8 mouse cellular contexts compared by ENCODE assay signal in genomic region chr19:46490634-46491033, GRCm38 (mm10). TPM values are rescaled to one million over a fixed set of nuclear protein-coding genes. Genes with fewer than 3 reads are reported as not detected.
A peak's percentile ranks its signal among the peaks of the same experiment; 100 is the strongest.
DNase-seq lines count a peak whose midpoint lies in the region; ATAC-seq and TF ChIP-seq lines count a peak whose summit lies in the region.

No protein-coding gene starts in this region.

- 0 out of 2 replicates have a peak, but pooled peaks cover 12% of the 10 kb centered on the region for H3K36me3 ChIP-seq in hindbrain, postnatal 0 days (ENCODE audit: insufficient read depth, low read length)
- H3K36me3 ChIP-seq in hindbrain, embryonic 13.5 days, result peaks cover 21% of the 10 kb centered on the region
- H3K36me3 ChIP-seq in ES-Bruce4 (ENCODE audit: control insufficient read depth, insufficient read depth, low read length, poor library complexity, severe bottlenecking), result no peaks in the 10 kb centered on the region
- H3K36me3 ChIP-seq in limb, embryonic 10.5 days, result peaks cover 26% of the 10 kb centered on the region

- no peaks in the 10 kb centered on the region for H3K4me1 ChIP-seq in hindbrain, postnatal 0 days (ENCODE audit: insufficient read depth, low read length)
- H3K4me1 ChIP-seq in hindbrain, embryonic 13.5 days (replicated peaks), result peaks cover 5% of the 10 kb centered on the region
- H3K4me1 ChIP-seq in ES-Bruce4 (ENCODE audit: control insufficient read depth, insufficient read depth, low read length), result peaks cover 6% of the 10 kb centered on the region
- peaks cover 20% of the 10 kb centered on the region for H3K4me1 ChIP-seq in limb, embryonic 10.5 days

- H3K4me2 ChIP-seq in hindbrain, postnatal 0 days (ENCODE audit: low read depth, low read length), result no peak overlapping the region
- H3K4me2 ChIP-seq in hindbrain, embryonic 13.5 days, result no peak overlapping the region

- TF ChIP-seq EP300 in ES-Bruce4 (IDR thresholded peaks at IDR 0.05; ENCODE audit: insufficient read depth, low read depth, low read length), result peak; percentile 94

- no peak for TF ChIP-seq CTCF in hindbrain, postnatal 0 days (IDR thresholded peaks at IDR 0.05; ENCODE audit: low read depth)
- TF ChIP-seq CTCF in ES-Bruce4 (IDR thresholded peaks at IDR 0.05; ENCODE audit: low read depth, low read length), result no peak

- DNase-seq in hindbrain, postnatal 0 days (ENCODE audit: low spot score), result peak; percentile 36
- peak; percentile 42 for DNase-seq in embryo, embryonic 10 days (ENCODE audit: low spot score)
- peak; percentile 55 for DNase-seq in limb, embryonic 10.5 days (ENCODE audit: low spot score)
- DNase-seq in testis, postnatal 14 days (ENCODE audit: low spot score), result no peak
- DNase-seq in frontal cortex, postnatal 10 days (ENCODE audit: low spot score in 2 of 2), result no peak

- TF ChIP-seq POLR2A in ES-Bruce4 (IDR thresholded peaks at IDR 0.05; ENCODE audit: insufficient read depth, low read length), result no peak

- H3K4me3 ChIP-seq in hindbrain, postnatal 0 days (ENCODE audit: low read length), result no peak overlapping the region
- no peak overlapping the region for H3K4me3 ChIP-seq in hindbrain, embryonic 13.5 days
- no peak overlapping the region for H3K4me3 ChIP-seq in ES-Bruce4 (ENCODE audit: low read depth, low read length)
- H3K4me3 ChIP-seq in limb, embryonic 10.5 days, result no peak overlapping the region

- H3K9me3 ChIP-seq in hindbrain, postnatal 0 days (ENCODE audit: low read length), result no peaks in the 10 kb centered on the region
- no peaks in the 10 kb centered on the region for H3K9me3 ChIP-seq in hindbrain, embryonic 13.5 days
- H3K9me3 ChIP-seq in ES-Bruce4 (replicated peaks; ENCODE audit: control insufficient read depth, insufficient read depth, low read length, poor library complexity, severe bottlenecking), result no peaks in the 10 kb centered on the region
- no peaks in the 10 kb centered on the region for H3K9me3 ChIP-seq in limb, embryonic 10.5 days (replicated peaks)

- no peak overlapping the region for H3K9ac ChIP-seq in hindbrain, postnatal 0 days (replicated peaks; ENCODE audit: low read length)
- H3K9ac ChIP-seq in hindbrain, embryonic 13.5 days, result no peak overlapping the region
- no peak overlapping the region for H3K9ac ChIP-seq in ES-Bruce4 (ENCODE audit: low read depth, poor library complexity, severe bottlenecking)

- H3K27ac ChIP-seq in hindbrain, postnatal 0 days, result no peak overlapping the region
- H3K27ac ChIP-seq in hindbrain, embryonic 13.5 days, result no peak overlapping the region; the same call in 1 of the 2 replicates
- peak overlapping the region; percentile 68 for H3K27ac ChIP-seq in ES-Bruce4 (ENCODE audit: insufficient read depth, low read length)
- peak overlapping the region; percentile 61; the same call in 1 of the 2 replicates for H3K27ac ChIP-seq in limb, embryonic 10.5 days

- no peaks in the 10 kb centered on the region for H3K27me3 ChIP-seq in hindbrain, postnatal 0 days (ENCODE audit: insufficient read depth, low read length)
- H3K27me3 ChIP-seq in hindbrain, embryonic 13.5 days, result no peaks in the 10 kb centered on the region
- no peaks in the 10 kb centered on the region for H3K27me3 ChIP-seq in ES-Bruce4 (ENCODE audit: control insufficient read depth, insufficient read depth, low read length, poor library complexity, severe bottlenecking)
- H3K27me3 ChIP-seq in limb, embryonic 10.5 days (ENCODE audit: low read depth, poor library complexity, severe bottlenecking), result no peaks in the 10 kb centered on the region

- WGBS in hindbrain, postnatal 0 days, result 4% methylated on average over 2 of the region's 2 CpGs
- 0% methylated on average over 2 of the region's 2 CpGs for WGBS in hindbrain, embryonic 13.5 days
- WGBS in limb, embryonic 10.5 days, result 7% methylated on average over 2 of the region's 2 CpGs

- ATAC-seq in hindbrain, postnatal 0 days, result no peak
- ATAC-seq in hindbrain, embryonic 13.5 days (ENCODE audit: low FRiP score), result no peak
- ATAC-seq in erythroid progenitor cell, adult 5-6 weeks (replicated peaks; ENCODE audit: low FRiP score, poor library complexity, severe bottlenecking), result no peak

RNA-seq across cellular contexts. Expression of gene Trim8, which starts 10.9 kb away (rescaled TPM):
- total RNA-seq in hindbrain, postnatal 0 days (2014; rRNA removed), result 108 and 115 TPM in 2 replicates
- polyA plus RNA-seq in hindbrain, postnatal 0 days (2015; fragmentation: Nextera tagmentation; extraction: Ambion mirVana), result 28.8 and 29.7 TPM in 2 replicates
- polyA plus RNA-seq in hindbrain, embryonic 13.5 days (2015; fragmentation: Nextera tagmentation; extraction: Ambion mirVana), result 29.7 and 31.6 TPM in 2 replicates
- 14.2 and 16.3 TPM in 2 replicates for polyA plus RNA-seq in ES-Bruce4 (2011; ENCODE audit: insufficient read depth, insufficient read length, low read depth, missing spikeins)
- 13.0 and 15.2 TPM in 2 replicates for polyA plus RNA-seq in limb, embryonic 10.5 days (2016; fragmentation: Nextera tagmentation; extraction: Ambion mirVana)
- total RNA-seq in erythroid progenitor cell, adult 5-6 weeks (2015; ENCODE audit: low replicate concordance), result 4.2 and 9.4 TPM in 2 replicates
- 5.5 and 7.7 TPM in 2 replicates for total RNA-seq in erythroid progenitor cell, adult 5-6 weeks (2017; ENCODE audit: low replicate concordance)

Comparison
In these comparisons a context has a peak if more than half of its experiments do, and no peak if none do; other contexts are left out.
1. DNase-seq: peak in hindbrain, postnatal 0 days (single experiment), embryo, embryonic 10 days (single experiment) and limb, embryonic 10.5 days (single experiment); none in testis, postnatal 14 days (single experiment) and frontal cortex, postnatal 10 days (0 of 2).
2. H3K27ac ChIP-seq: peak in ES-Bruce4 (single experiment) and limb, embryonic 10.5 days (single experiment); none in hindbrain, postnatal 0 days (single experiment) and hindbrain, embryonic 13.5 days (single experiment).